9 mouse cellular contexts compared by ENCODE assay signal in genomic region chr19:9922228-9922627, GRCm38 (mm10). TPM values are rescaled to one million over a fixed set of nuclear protein-coding genes. Genes with fewer than 3 reads are reported as not detected.
DNase-seq lines count a peak whose midpoint lies in the region.
"Had no signal": no experiment of that assay in that cellular context is flagged by ENCODE, and none has a peak within 500 bp of the region (broad histone marks: within the 10 kb centered on the region; RNA-seq: fewer than 3 reads in every experiment).

No protein-coding gene starts in this region.

- DNase-seq in adrenal gland, postnatal 10 days, result peak; percentile 46
- DNase-seq in adrenal gland, postnatal 4 days (ENCODE audit: low spot score in 2 of 2), result no peak
- peak; percentile 59 for DNase-seq in ovary, adult 18-20 months (ENCODE audit: low spot score)
- DNase-seq in ovary, postnatal 10 days (ENCODE audit: low spot score), result no peak
- DNase-seq in left cerebral cortex, adult 11 months (ENCODE audit: low spot score), result peak; percentile 62
- DNase-seq in telencephalon, adult 2 months (ENCODE audit: low read depth, low spot score), result peak; percentile 92
- no peak for DNase-seq in spleen, adult 12 weeks (ENCODE audit: low spot score)
- no peak for DNase-seq in thymus, postnatal 36 days
- DNase-seq: heart, postnatal 4 days had no signal

RNA-seq across cellular contexts. Expression of gene Incenp, which starts 22.9 kb away (rescaled TPM):
- 10 to 100 TPM; 25.4 to 42.4 TPM for total RNA-seq in adrenal gland, postnatal 10 days (2021)
- 10 to 100 TPM; 69.3 to 69.9 TPM for total RNA-seq in adrenal gland, postnatal 4 days (2021)

RNA-seq across cellular contexts. Expression of gene Fth1, which starts 58.2 kb away (rescaled TPM):
- 1,000 to 10,000 TPM; 2,032 to 2,040 TPM for total RNA-seq in adrenal gland, postnatal 10 days (2021)
- total RNA-seq in adrenal gland, postnatal 4 days (2021), result 1,000 to 10,000 TPM; 1,555 to 1,573 TPM

Comparison
In these comparisons a context has a peak if more than half of its experiments do, and no peak if none do; other contexts are left out.
1. DNase-seq: peak in adrenal gland, postnatal 10 days (single experiment), ovary, adult 18-20 months (single experiment), left cerebral cortex, adult 11 months (single experiment) and telencephalon, adult 2 months (single experiment); none in adrenal gland, postnatal 4 days (0 of 2), ovary, postnatal 10 days (single experiment), spleen, adult 12 weeks (single experiment) and thymus, postnatal 36 days (0 of 2).